Mouse (Mus musculus) gastrocnemius, adult 8-10 months (tissue): Measurements from ENCODE around the gene 1700067P10Rik. TPM values are rescaled to one million over a fixed set of nuclear protein-coding genes. Genes with fewer than 3 reads are reported as not detected.

ENCODE experiments used
- DNase-seq, 2 experiments: peaks; one replicate each; pipeline ENCODE4 v3.0.0; 2022; ENCODE audit warnings: low spot score in 2 of 2
- total RNA-seq, 4 experiments: library from RNA; stranded (reverse); gene quantifications; 2 replicates each; pipeline ENCODE4 v1.2.4; 2022

Gene 1700067P10Rik
- not detected for total RNA-seq

GRCm38 (mm10) chr17:48089019-48089418 lies at the start of gene 1700067P10Rik:
Gene 1700067P10Rik, plus strand, starts transcription at chr17:48089319.
- DNase-seq, result no peak

- DNase-seq, result peak; percentile 15 to 17
Measured at GRCm38 (mm10) chr17:48041351-48042287, 47.5 kb upstream of the 1700067P10Rik start.

GRCm38 (mm10) chr17:48043154-48043880 lies 45.8 kb upstream of the 1700067P10Rik start:
- no peak for DNase-seq

- DNase-seq, result peak; percentile 60
Measured at GRCm38 (mm10) chr17:48045631-48046030, 43.5 kb upstream of the 1700067P10Rik start.

GRCm38 (mm10) chr17:48051638-48052337 lies 37.3 kb upstream of the 1700067P10Rik start:
- no peak for DNase-seq

- no peak for DNase-seq
Measured at GRCm38 (mm10) chr17:48052338-48053067, 36.6 kb upstream of the 1700067P10Rik start.

- no peak for DNase-seq
Measured at GRCm38 (mm10) chr17:48053646-48054045, 35.5 kb upstream of the 1700067P10Rik start.

- DNase-seq, result no peak
Measured at GRCm38 (mm10) chr17:48055076-48055816, 33.9 kb upstream of the 1700067P10Rik start.

- peak; percentile 42 to 48 for DNase-seq
Measured at GRCm38 (mm10) chr17:48057382-48057781, 31.7 kb upstream of the 1700067P10Rik start.

- no peak for DNase-seq
Measured at GRCm38 (mm10) chr17:48064196-48064843, 24.8 kb upstream of the 1700067P10Rik start.

- no peak for DNase-seq
Measured at GRCm38 (mm10) chr17:48065081-48065501, 24.0 kb upstream of the 1700067P10Rik start.

- no peak for DNase-seq
Measured at GRCm38 (mm10) chr17:48067083-48067614, 22.0 kb upstream of the 1700067P10Rik start.

GRCm38 (mm10) chr17:48067729-48068128 lies 21.4 kb upstream of the 1700067P10Rik start:
- no peak for DNase-seq

GRCm38 (mm10) chr17:48080626-48081025 lies 8.5 kb upstream of the 1700067P10Rik start:
- no peak for DNase-seq

- no peak for DNase-seq
Measured at GRCm38 (mm10) chr17:48089446-48089845, 327 bp downstream of the 1700067P10Rik start.

- no peak for DNase-seq
Measured at GRCm38 (mm10) chr17:48090305-48090704, 1.2 kb downstream of the 1700067P10Rik start.

GRCm38 (mm10) chr17:48093286-48093817 lies 4.2 kb downstream of the 1700067P10Rik start:
- no peak for DNase-seq

GRCm38 (mm10) chr17:48094820-48095680 lies 5.9 kb downstream of the 1700067P10Rik start:
- no peak for DNase-seq
